Mouse (Mus musculus) ES-Bruce4 (cell line): ENCODE data around the gene Tmc5. TPM values are rescaled to one million over a fixed set of nuclear protein-coding genes. Genes with fewer than 3 reads are reported as not detected.

Experiments used
- H3K27ac ChIP-seq: 2 replicates; pipeline ENCODE4 v1.5.1; 2012; ENCODE audit warnings: low read length, inconsistent platforms; ENCODE audit not compliant: insufficient read depth
- H3K27me3 ChIP-seq: 2 replicates; pipeline ENCODE4 v1.6.1; 2012; ENCODE audit warnings: mild to moderate bottlenecking, low read length, inconsistent platforms; ENCODE audit not compliant: control insufficient read depth, poor library complexity, insufficient read depth, severe bottlenecking
- H3K36me3 ChIP-seq: 2 replicates; pipeline ENCODE4 v1.6.1; 2012; ENCODE audit warnings: inconsistent platforms, mild to moderate bottlenecking, low read length, moderate library complexity; ENCODE audit not compliant: control insufficient read depth, poor library complexity, insufficient read depth, severe bottlenecking
- H3K4me1 ChIP-seq: one replicate; pipeline ENCODE4 v1.8.1; 2011; ENCODE audit warnings: low read length; ENCODE audit not compliant: control insufficient read depth, insufficient read depth
- H3K4me3 ChIP-seq: 2 replicates; pipeline ENCODE4 v1.5.1; 2011; ENCODE audit warnings: low read depth, mild to moderate bottlenecking, low read length
- H3K9ac ChIP-seq: 2 replicates; pipeline ENCODE4 v1.6.1; 2012; ENCODE audit warnings: low read depth, mild to moderate bottlenecking, inconsistent platforms; ENCODE audit not compliant: poor library complexity, severe bottlenecking
- H3K9me3 ChIP-seq: replicated peaks from 2 replicates; pipeline ENCODE4 v1.6.1; 2012; ENCODE audit warnings: mild to moderate bottlenecking, low read length, inconsistent platforms; ENCODE audit not compliant: control insufficient read depth, poor library complexity, insufficient read depth, severe bottlenecking
- CTCF ChIP-seq: IDR thresholded peaks from one replicate; pipeline ENCODE4 v1.8.1; 2011; ENCODE audit warnings: low read depth, low read length
- EP300 ChIP-seq: IDR thresholded peaks from 2 replicates; pipeline ENCODE4 v1.6.1; 2011; ENCODE audit warnings: low read depth, low read length; ENCODE audit not compliant: insufficient read depth
- POLR2A ChIP-seq: IDR thresholded peaks from one replicate; pipeline ENCODE4 v1.8.1; 2011; ENCODE audit warnings: low read length; ENCODE audit not compliant: insufficient read depth
- polyA plus RNA-seq: library from polyadenylated mRNA; stranded (reverse); fragments of >200 nt; gene quantifications from 2 replicates; pipeline ENCODE4 v1.2.4, GENCODE M21; 2011; ENCODE audit warnings: low read depth; ENCODE audit not compliant: missing spikeins, insufficient read depth, insufficient read length

Tmc5 gene
- polyA plus RNA-seq, 1 experiment, result 0.16 TPM

DNA sequence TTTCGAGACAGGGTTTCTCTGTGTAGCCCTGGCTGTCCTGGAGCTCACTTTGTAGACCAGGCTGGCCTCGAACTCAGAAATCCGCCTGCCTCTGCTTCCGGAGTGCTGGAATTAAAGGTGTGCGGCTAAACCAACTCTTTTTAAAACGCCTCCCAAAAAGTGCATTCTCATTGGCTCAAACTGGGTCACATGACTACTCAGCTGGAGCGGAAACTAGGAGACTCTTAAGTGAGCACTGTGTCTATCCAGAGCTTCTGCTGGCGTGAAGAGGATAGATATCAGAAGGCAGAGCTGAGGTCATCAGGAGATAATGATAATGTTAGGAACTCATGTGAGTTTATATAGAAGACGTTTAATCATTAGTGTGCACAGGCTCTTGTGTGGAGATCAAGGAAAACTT is 36.0 kb downstream of the Tmc5 start:
- TF ChIP-seq POLR2A, result no peak
- TF ChIP-seq CTCF, result no peak
- TF ChIP-seq EP300, result no peak
- H3K36me3 ChIP-seq, result no peaks in the 10 kb centered on the region
- no peak overlapping the region for H3K27ac ChIP-seq
- H3K27me3 ChIP-seq, result no peaks in the 10 kb centered on the region
- H3K9me3 ChIP-seq, result no peaks in the 10 kb centered on the region
- H3K4me1 ChIP-seq, result no peaks in the 10 kb centered on the region
- H3K4me3 ChIP-seq, result no peak overlapping the region
- no peak overlapping the region for H3K9ac ChIP-seq

DNA sequence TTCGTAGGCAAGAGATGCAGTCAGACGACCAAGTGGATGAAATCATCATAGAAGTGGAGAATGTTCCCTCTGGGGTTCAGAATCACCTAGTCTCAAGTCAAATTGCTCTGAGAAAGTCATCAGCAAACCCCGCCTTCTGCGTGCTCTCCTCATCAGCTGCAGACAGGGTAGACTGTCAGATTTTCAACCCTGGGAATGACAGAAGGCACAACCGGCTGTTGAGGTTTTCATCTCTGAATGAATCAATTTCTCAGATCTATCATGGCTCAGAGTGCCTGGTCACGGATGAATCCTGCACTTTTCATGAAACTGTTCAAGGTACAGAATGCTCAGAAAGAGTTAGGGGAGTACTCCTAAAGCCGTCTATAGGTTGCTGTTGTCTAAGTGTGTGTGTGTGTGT is 36.9 kb downstream of the Tmc5 start:
- H3K4me3 ChIP-seq, result no peak overlapping the region
- TF ChIP-seq EP300 (no peak), POLR2A (no peak), CTCF (no peak)

DNA sequence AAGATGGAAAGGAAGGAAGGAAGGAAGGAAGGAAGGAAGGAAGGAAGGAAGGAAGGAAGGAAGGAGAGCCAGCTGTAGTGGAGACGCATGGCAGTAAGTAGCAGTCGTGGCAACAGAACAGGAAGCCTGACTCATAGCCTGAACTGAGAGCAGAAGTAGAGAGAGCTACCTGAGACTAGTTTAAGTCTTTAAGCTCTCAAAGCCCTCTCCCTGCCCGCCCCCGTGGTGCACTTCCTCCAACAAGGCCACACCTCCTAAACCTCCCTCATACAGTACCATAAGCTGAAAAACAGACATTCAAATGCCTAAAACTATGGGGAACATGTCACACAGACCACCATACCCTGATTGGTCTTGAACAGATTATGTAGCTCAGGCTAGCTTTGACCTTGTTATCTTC is 40.4 kb downstream of the Tmc5 start:
- Histone ChIP-seq H3K4me1 (no peaks in the 10 kb centered on the region), H3K27me3 (no peaks in the 10 kb centered on the region), H3K27ac (no peak overlapping the region), H3K9me3 (no peaks in the 10 kb centered on the region), H3K9ac (no peak overlapping the region), H3K4me3 (no peak overlapping the region), H3K36me3 (no peaks in the 10 kb centered on the region)
- no peak for TF ChIP-seq EP300
- TF ChIP-seq CTCF, result no peak
- no peak for TF ChIP-seq POLR2A

More for the DNA sequence above, 36.9 kb downstream of the Tmc5 start:
- Histone ChIP-seq H3K4me1 (no peaks in the 10 kb centered on the region), H3K9ac (no peak overlapping the region), H3K9me3 (no peaks in the 10 kb centered on the region), H3K36me3 (no peaks in the 10 kb centered on the region), H3K27me3 (no peaks in the 10 kb centered on the region), H3K27ac (no peak overlapping the region)

DNA sequence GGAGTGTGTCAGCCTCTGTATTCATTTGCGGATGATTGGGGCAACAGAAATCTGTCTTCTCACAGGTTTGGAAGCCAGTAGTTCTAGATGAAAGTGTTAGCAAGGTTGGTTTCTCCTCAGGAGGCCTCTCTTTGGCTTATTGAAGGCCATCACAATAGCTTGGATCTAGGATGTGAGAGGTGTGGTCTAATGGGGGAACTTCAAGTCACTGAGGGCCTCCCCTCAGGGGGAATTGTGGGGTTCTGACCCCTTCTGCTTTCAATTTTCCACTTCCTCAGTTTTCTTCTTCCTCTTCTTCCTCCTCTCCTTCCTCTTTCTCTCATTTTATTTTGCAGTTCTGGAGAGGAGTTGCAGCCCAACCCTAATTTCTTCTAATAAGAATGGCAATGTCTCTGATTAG is 49.1 kb downstream of the Tmc5 start:
- H3K9ac ChIP-seq, result no peak overlapping the region
- no peaks in the 10 kb centered on the region for H3K9me3 ChIP-seq
- TF ChIP-seq POLR2A (no peak), EP300 (no peak), CTCF (no peak)
- H3K36me3 ChIP-seq, result no peaks in the 10 kb centered on the region
- no peak overlapping the region for H3K4me3 ChIP-seq
- peaks cover 2% of the 10 kb centered on the region for H3K4me1 ChIP-seq
- no peak overlapping the region for H3K27ac ChIP-seq
- H3K27me3 ChIP-seq, result no peaks in the 10 kb centered on the region

DNA sequence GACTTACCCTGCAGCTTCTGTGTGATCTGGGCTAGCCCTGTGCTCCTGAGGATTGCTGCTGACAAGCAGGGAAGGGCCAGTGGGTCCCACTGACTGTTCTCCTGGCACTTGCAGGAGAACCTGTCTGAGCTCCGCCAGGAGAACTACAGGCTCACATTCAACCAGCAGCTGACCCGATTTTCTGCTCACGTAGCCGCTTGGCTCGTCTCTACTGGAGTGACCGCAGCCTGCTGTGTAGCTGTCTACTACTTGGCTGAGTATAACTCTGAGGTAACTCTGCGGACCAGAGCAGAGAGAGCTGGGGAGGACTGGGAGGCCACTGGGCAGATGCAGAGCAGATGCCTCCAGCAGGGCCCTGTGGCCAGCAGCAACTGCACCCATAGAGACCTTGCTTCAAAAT is 52.2 kb downstream of the Tmc5 start:
- no peak overlapping the region for H3K4me3 ChIP-seq
- no peaks in the 10 kb centered on the region for H3K9me3 ChIP-seq
- H3K9ac ChIP-seq, result no peak overlapping the region
- TF ChIP-seq CTCF (no peak), EP300 (no peak), POLR2A (no peak)
- H3K27me3 ChIP-seq, result no peaks in the 10 kb centered on the region
- H3K36me3 ChIP-seq, result no peaks in the 10 kb centered on the region
- H3K27ac ChIP-seq, result no peak overlapping the region
- peaks cover 2% of the 10 kb centered on the region for H3K4me1 ChIP-seq

DNA sequence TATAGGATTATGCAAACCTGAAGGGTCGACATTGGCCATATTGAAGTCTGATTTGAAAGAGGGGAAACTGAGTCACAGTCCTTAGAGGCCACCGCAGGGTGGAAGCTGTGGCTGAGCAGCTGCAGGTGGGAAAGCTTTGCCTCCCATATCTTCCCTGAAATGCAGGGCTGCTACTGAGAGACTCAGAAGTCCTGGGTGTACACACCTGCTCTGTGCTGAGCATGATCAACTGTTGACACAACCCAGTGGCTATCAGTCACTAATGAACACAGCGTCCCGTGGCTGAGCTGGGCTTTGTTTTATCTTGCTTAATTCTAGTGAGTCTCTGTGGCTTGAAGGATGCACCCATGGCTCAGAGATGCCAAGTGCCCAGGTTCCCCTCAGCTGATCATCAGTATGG is 53.0 kb downstream of the Tmc5 start:
- Histone ChIP-seq H3K9ac (no peak overlapping the region), H3K27me3 (no peaks in the 10 kb centered on the region), H3K4me3 (no peak overlapping the region), H3K27ac (no peak overlapping the region), H3K9me3 (no peaks in the 10 kb centered on the region), H3K4me1 (peaks cover 2% of the 10 kb centered on the region), H3K36me3 (no peaks in the 10 kb centered on the region)
- TF ChIP-seq EP300 (no peak), POLR2A (no peak), CTCF (no peak)

DNA sequence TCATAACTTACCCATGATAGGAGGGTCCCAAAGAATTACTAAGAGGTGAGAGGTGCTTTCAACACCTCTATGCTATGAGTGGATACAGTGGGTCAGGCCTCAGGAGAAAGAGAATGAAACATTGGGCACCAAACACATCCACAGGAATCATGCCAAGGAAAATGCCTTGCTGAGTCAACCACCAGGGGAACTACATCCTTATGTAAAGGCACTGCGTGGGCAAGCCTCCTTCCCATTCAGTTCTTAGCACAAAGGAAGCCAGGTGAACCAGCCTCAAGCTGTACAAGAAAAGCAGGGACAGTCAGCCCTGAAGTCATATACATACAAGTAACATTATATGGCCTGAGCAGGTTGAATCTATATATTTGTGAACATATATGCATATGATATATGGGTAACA is 53.8 kb downstream of the Tmc5 start:
- TF ChIP-seq EP300, result no peak
- TF ChIP-seq CTCF, result no peak
- no peak for TF ChIP-seq POLR2A
- Histone ChIP-seq H3K27me3 (no peaks in the 10 kb centered on the region), H3K4me1 (peaks cover 2% of the 10 kb centered on the region), H3K27ac (no peak overlapping the region), H3K36me3 (no peaks in the 10 kb centered on the region), H3K9me3 (no peaks in the 10 kb centered on the region), H3K9ac (no peak overlapping the region), H3K4me3 (no peak overlapping the region)
